Mouse (Mus musculus): Measurements from ENCODE around the gene Lmo2.

The Lmo2 gene

GRCm38 (mm10) chr2:104028139-104028723, 70.4 kb downstream of the Lmo2 start, which contains the start of gene 4931422A03Rik:
TSS of gene 4931422A03Rik (minus strand) at chr2:104028361.
- peak; percentile 27 for DNase-seq (ENCODE audit: low read depth, low spot score)

GRCm38 (mm10) chr2:104029074-104029473, 71.3 kb downstream of the Lmo2 start:
- 0 out of 2 replicates have a peak, but pooled peaks cover 2% of the 10 kb centered on the region for H3K36me3 ChIP-seq (ENCODE audit: control insufficient read depth, insufficient read depth, low read length, poor library complexity, severe bottlenecking)
- no peaks in the 10 kb centered on the region for H3K27me3 ChIP-seq (ENCODE audit: control insufficient read depth, insufficient read depth, low read length, poor library complexity, severe bottlenecking)
- DNase-seq (ENCODE audit: low read depth, low spot score) = no peak

More at GRCm38 (mm10) chr2:104028139-104028723, 70.4 kb downstream of the Lmo2 start, which contains the start of gene 4931422A03Rik:
- H3K36me3 ChIP-seq (ENCODE audit: control insufficient read depth, insufficient read depth, low read length, poor library complexity, severe bottlenecking) = no peaks in the 10 kb centered on the region
- no peaks in the 10 kb centered on the region for H3K27me3 ChIP-seq (ENCODE audit: control insufficient read depth, insufficient read depth, low read length, poor library complexity, severe bottlenecking)

- no peaks in the 10 kb centered on the region for H3K27me3 ChIP-seq (ENCODE audit: control insufficient read depth, insufficient read depth, low read length, poor library complexity, severe bottlenecking)
- no peak for DNase-seq (ENCODE audit: low read depth, low spot score)
- 0 out of 2 replicates have a peak, but pooled peaks cover 2% of the 10 kb centered on the region for H3K36me3 ChIP-seq (ENCODE audit: control insufficient read depth, insufficient read depth, low read length, poor library complexity, severe bottlenecking)
These were observed 72.6 kb downstream of the Lmo2 start for GRCm38 (mm10) chr2:104030381-104030780.
